Mouse (Mus musculus) embryonic fibroblast, embryonic 13.5 days (primary cell): ENCODE measurements around the gene Erbb4.

Source experiments
- CTCF ChIP-seq: IDR thresholded peaks from 2 replicates; pipeline ENCODE4 v1.5.1; 2011; ENCODE audit warnings: mild to moderate bottlenecking, control low read depth, low read length, moderate library complexity, borderline replicate concordance; ENCODE audit not compliant: insufficient read depth
- POLR2A ChIP-seq: IDR thresholded peaks from 2 replicates; pipeline ENCODE4 v1.6.1; 2011; ENCODE audit warnings: low read depth, mild to moderate bottlenecking, control low read depth, low read length, moderate library complexity

- TF ChIP-seq CTCF (no peak), POLR2A (no peak)
These were observed 641.4 kb downstream of the Erbb4 start for GRCm38 (mm10) chr1:68466390-68466960.
